Mouse (Mus musculus) cerebellum, adult (tissue): ENCODE results near the gene Blm.

Experiments used
- ATAC-seq: cut with Nextera tagmentation; 2 replicates; pipeline ENCODE4 v1.9.2; 2017; ENCODE audit warnings: mild to moderate bottlenecking, moderate library complexity, mixed read lengths; ENCODE audit not compliant: insufficient number of reproducible peaks, low FRiP score, low TSS enrichment

Gene Blm

GRCm38 (mm10) chr7:80413512-80414302 lies 121.2 kb downstream of the Blm start:
- ATAC-seq = no peak

- no peak for ATAC-seq
Observed at GRCm38 (mm10) chr7:80412781-80413180, 122.1 kb downstream of the Blm start.

GRCm38 (mm10) chr7:80412279-80412678 lies 122.6 kb downstream of the Blm start:
- ATAC-seq = no peak

GRCm38 (mm10) chr7:80410380-80410779 lies 124.5 kb downstream of the Blm start:
- ATAC-seq = no peak

- no peak for ATAC-seq
Observed at GRCm38 (mm10) chr7:80407712-80408111, 127.2 kb downstream of the Blm start.

GRCm38 (mm10) chr7:80406186-80406585 lies 128.7 kb downstream of the Blm start:
- ATAC-seq = no peak

GRCm38 (mm10) chr7:80405188-80405695 lies 129.7 kb downstream of the Blm start, which contains the start of gene Furin:
Gene Furin, minus strand, starts transcription at chr7:80405436.
- ATAC-seq = no peak
